ENCODE assay signal across 18 mouse cellular contexts in the genomic region with DNA sequence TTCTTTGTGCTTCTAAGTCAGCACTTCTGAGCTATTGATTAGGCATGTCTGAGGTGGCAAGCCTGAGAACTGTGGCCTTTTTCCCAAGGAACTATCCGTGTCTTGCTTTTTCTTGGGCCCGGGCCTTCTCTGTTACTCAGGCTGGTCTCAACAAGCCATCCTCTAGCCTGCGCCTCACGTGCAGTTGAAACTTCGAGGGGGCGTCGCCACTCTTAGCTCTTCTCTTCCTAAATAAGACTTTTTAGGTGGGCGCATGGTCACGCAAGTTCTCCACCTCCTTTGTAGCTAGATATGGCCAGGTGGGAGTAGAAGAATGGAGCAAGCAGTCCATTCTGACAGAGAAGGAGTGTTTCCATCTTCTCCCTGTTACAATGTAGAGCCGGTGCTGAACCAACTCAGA. TPM values are rescaled to one million over a fixed set of nuclear protein-coding genes. Genes with fewer than 3 reads are reported as not detected.
A peak's percentile ranks its signal among the peaks of the same experiment; 100 is the strongest.
DNase-seq lines count a peak whose midpoint lies in the region; ATAC-seq lines count a peak whose summit lies in the region.
"Had no signal": no experiment of that assay in that cellular context is flagged by ENCODE, and none has a peak within 500 bp of the region (broad histone marks: within the 10 kb centered on the region; RNA-seq: fewer than 3 reads in every experiment).

No protein-coding gene starts in this region.

- H3K27ac ChIP-seq in embryonic facial prominence, embryonic 12.5 days, result 0 out of 2 replicates have a peak overlapping the region, but pooled peaks have one; percentile 30
- H3K27ac ChIP-seq in embryonic facial prominence, embryonic 10.5 days (replicated peaks), result no peak overlapping the region
- 0 out of 2 replicates have a peak overlapping the region, but pooled peaks have one; percentile 8 for H3K27ac ChIP-seq in hindbrain, embryonic 10.5 days
- H3K27ac ChIP-seq in hindbrain, embryonic 12.5 days, result no peak overlapping the region
- 0 out of 2 replicates have a peak overlapping the region, but pooled peaks have one; percentile 17 for H3K27ac ChIP-seq in limb, embryonic 12.5 days
- no peak overlapping the region for H3K27ac ChIP-seq in limb, embryonic 10.5 days
- H3K27ac ChIP-seq: forebrain, embryonic 13.5 days had no signal

- no peak for DNase-seq in embryonic facial prominence, embryonic 10.5 days (ENCODE audit: low spot score)
- DNase-seq in hindbrain, embryonic 10.5 days (ENCODE audit: low spot score), result no peak
- no peak for DNase-seq in limb, embryonic 10.5 days (ENCODE audit: low spot score)
- peak; percentile 61 for DNase-seq in brain, adult 2 months (ENCODE audit: low read depth, low spot score)
- DNase-seq in layer of hippocampus, adult 8-10 months (ENCODE audit: low spot score in 2 of 2), result no peak
- DNase-seq: adrenal gland, postnatal 14 days; cerebellum, adult 11-12 months; cerebellum, postnatal 10 days; gastrocnemius, postnatal 10 days; kidney, adult 9 months; kidney, postnatal 36 days; liver; liver, postnatal 0 days had no signal

- WGBS in embryonic facial prominence, embryonic 12.5 days, result 76% methylated on average over 10 of the region's 10 CpGs
- WGBS in embryonic facial prominence, embryonic 10.5 days, result 85% methylated on average over 10 of the region's 10 CpGs
- WGBS in hindbrain, embryonic 10.5 days, result 87% methylated on average over 10 of the region's 10 CpGs
- WGBS in hindbrain, embryonic 12.5 days, result 92% methylated on average over 10 of the region's 10 CpGs
- WGBS in limb, embryonic 12.5 days, result 81% methylated on average over 10 of the region's 10 CpGs
- 91% methylated on average over 10 of the region's 10 CpGs for WGBS in limb, embryonic 10.5 days

- ATAC-seq in embryonic facial prominence, embryonic 12.5 days (ENCODE audit: insufficient number of reproducible peaks, insufficient read depth, low FRiP score, low TSS enrichment), result no peak
- no peak for ATAC-seq in hindbrain, embryonic 12.5 days (ENCODE audit: low FRiP score)
- no peak for ATAC-seq in limb, embryonic 12.5 days (ENCODE audit: insufficient number of reproducible peaks, insufficient read depth, low FRiP score, low TSS enrichment, low read depth)
- ATAC-seq: forebrain, embryonic 13.5 days; lung, postnatal 0 days had no signal

- no peak overlapping the region for H3K9ac ChIP-seq in embryonic facial prominence, embryonic 12.5 days
- H3K9ac ChIP-seq in hindbrain, embryonic 12.5 days, result no peak overlapping the region
- no peak overlapping the region for H3K9ac ChIP-seq in limb, embryonic 12.5 days (replicated peaks)
- H3K9ac ChIP-seq: forebrain, embryonic 13.5 days; liver, postnatal 0 days had no signal

- peaks cover 32% of the 10 kb centered on the region for H3K4me1 ChIP-seq in embryonic facial prominence, embryonic 12.5 days
- peaks cover 48% of the 10 kb centered on the region for H3K4me1 ChIP-seq in embryonic facial prominence, embryonic 10.5 days
- peaks cover 42% of the 10 kb centered on the region for H3K4me1 ChIP-seq in hindbrain, embryonic 10.5 days (replicated peaks)
- peaks cover 41% of the 10 kb centered on the region for H3K4me1 ChIP-seq in hindbrain, embryonic 12.5 days
- H3K4me1 ChIP-seq in limb, embryonic 12.5 days (replicated peaks), result peaks cover 49% of the 10 kb centered on the region
- peaks cover 47% of the 10 kb centered on the region for H3K4me1 ChIP-seq in limb, embryonic 10.5 days

- no peaks in the 10 kb centered on the region for H3K27me3 ChIP-seq in embryonic facial prominence, embryonic 12.5 days
- no peaks in the 10 kb centered on the region for H3K27me3 ChIP-seq in embryonic facial prominence, embryonic 10.5 days (replicated peaks; ENCODE audit: low read depth, poor library complexity, severe bottlenecking)
- H3K27me3 ChIP-seq in hindbrain, embryonic 10.5 days (ENCODE audit: insufficient read depth, poor library complexity, severe bottlenecking), result no peaks in the 10 kb centered on the region
- H3K27me3 ChIP-seq in hindbrain, embryonic 12.5 days, result no peaks in the 10 kb centered on the region
- no peaks in the 10 kb centered on the region for H3K27me3 ChIP-seq in limb, embryonic 12.5 days
- H3K27me3 ChIP-seq in limb, embryonic 10.5 days (ENCODE audit: low read depth, poor library complexity, severe bottlenecking), result no peaks in the 10 kb centered on the region
- H3K27me3 ChIP-seq: forebrain, embryonic 13.5 days had no signal

- no peak overlapping the region for H3K4me2 ChIP-seq in embryonic facial prominence, embryonic 12.5 days (replicated peaks)
- H3K4me2 ChIP-seq in hindbrain, embryonic 12.5 days (replicated peaks), result no peak overlapping the region
- no peak overlapping the region for H3K4me2 ChIP-seq in limb, embryonic 12.5 days
- H3K4me2 ChIP-seq: forebrain, embryonic 13.5 days had no signal

- H3K4me3 ChIP-seq in embryonic facial prominence, embryonic 12.5 days, result no peak overlapping the region
- no peak overlapping the region for H3K4me3 ChIP-seq in embryonic facial prominence, embryonic 10.5 days
- H3K4me3 ChIP-seq in hindbrain, embryonic 10.5 days, result no peak overlapping the region
- no peak overlapping the region for H3K4me3 ChIP-seq in hindbrain, embryonic 12.5 days
- H3K4me3 ChIP-seq in limb, embryonic 12.5 days (replicated peaks), result no peak overlapping the region
- H3K4me3 ChIP-seq in limb, embryonic 10.5 days, result no peak overlapping the region
- H3K4me3 ChIP-seq: forebrain, embryonic 13.5 days had no signal

- H3K9me3 ChIP-seq in embryonic facial prominence, embryonic 12.5 days, result no peaks in the 10 kb centered on the region
- no peaks in the 10 kb centered on the region for H3K9me3 ChIP-seq in embryonic facial prominence, embryonic 10.5 days
- no peaks in the 10 kb centered on the region for H3K9me3 ChIP-seq in hindbrain, embryonic 10.5 days
- no peaks in the 10 kb centered on the region for H3K9me3 ChIP-seq in hindbrain, embryonic 12.5 days (replicated peaks)
- no peaks in the 10 kb centered on the region for H3K9me3 ChIP-seq in limb, embryonic 12.5 days
- H3K9me3 ChIP-seq in limb, embryonic 10.5 days (replicated peaks), result no peaks in the 10 kb centered on the region
- H3K9me3 ChIP-seq: forebrain, embryonic 13.5 days had no signal

- H3K36me3 ChIP-seq in embryonic facial prominence, embryonic 12.5 days, result peaks cover 14% of the 10 kb centered on the region; the same call in 1 of the 2 replicates
- H3K36me3 ChIP-seq in embryonic facial prominence, embryonic 10.5 days (replicated peaks), result peaks cover 51% of the 10 kb centered on the region
- peaks cover 50% of the 10 kb centered on the region for H3K36me3 ChIP-seq in hindbrain, embryonic 10.5 days
- peaks cover 29% of the 10 kb centered on the region; the same call in 1 of the 2 replicates for H3K36me3 ChIP-seq in hindbrain, embryonic 12.5 days
- H3K36me3 ChIP-seq in limb, embryonic 12.5 days, result peaks cover 43% of the 10 kb centered on the region; the same call in 1 of the 2 replicates
- peaks cover 40% of the 10 kb centered on the region for H3K36me3 ChIP-seq in limb, embryonic 10.5 days

RNA-seq across cellular contexts. Expression of gene Kmt2e, which starts 22.6 kb away (rescaled TPM):
- 118 and 120 TPM in 2 replicates for polyA plus RNA-seq in embryonic facial prominence, embryonic 12.5 days (2016; fragmentation: Nextera tagmentation; extraction: Ambion mirVana)
- 86.7 TPM in 2 replicates for polyA plus RNA-seq in embryonic facial prominence, embryonic 10.5 days (2016; fragmentation: Nextera tagmentation; extraction: Ambion mirVana)
- 92.9 and 96.0 TPM in 2 replicates for polyA plus RNA-seq in hindbrain, embryonic 10.5 days (2016; fragmentation: Nextera tagmentation; extraction: Ambion mirVana)
- 145 and 152 TPM in 2 replicates for polyA plus RNA-seq in hindbrain, embryonic 12.5 days (2016; fragmentation: Nextera tagmentation; extraction: Ambion mirVana)
- 109 TPM in 2 replicates for polyA plus RNA-seq in limb, embryonic 12.5 days (2016; fragmentation: Nextera tagmentation; extraction: Ambion mirVana)
- 70.0 and 95.4 TPM in 2 replicates for polyA plus RNA-seq in limb, embryonic 10.5 days (2016; fragmentation: Nextera tagmentation; extraction: Ambion mirVana)
- 100 to 1,000 TPM in 1 of 4 experiments, 10 to 100 TPM in 3; 91.0 to 101 (median 96.8) TPM for total RNA-seq in layer of hippocampus, adult 8-10 months (2022)

Comparison
In these comparisons a context has a peak if more than half of its experiments do, and no peak if none do; other contexts are left out.
1. H3K27ac ChIP-seq: peak in embryonic facial prominence, embryonic 12.5 days (single experiment), hindbrain, embryonic 10.5 days (single experiment) and limb, embryonic 12.5 days (single experiment); none in embryonic facial prominence, embryonic 10.5 days (single experiment), hindbrain, embryonic 12.5 days (single experiment) and limb, embryonic 10.5 days (single experiment).